Mouse (Mus musculus) embryonic fibroblast, embryonic 13.5 days (primary cell): ENCODE measurements at regions not wholly inside any gene's neighbourhood (a gene's known extent, or its start where the extent isn't known, plus 50 kb on each side); places are given as distances from the start of the nearest gene placed in this dataset.

Source experiments
- CTCF ChIP-seq: IDR thresholded peaks from 2 replicates; pipeline ENCODE4 v1.5.1; 2011; ENCODE audit warnings: mild to moderate bottlenecking, control low read depth, low read length, moderate library complexity, borderline replicate concordance; ENCODE audit not compliant: insufficient read depth
- POLR2A ChIP-seq: IDR thresholded peaks from 2 replicates; pipeline ENCODE4 v1.6.1; 2011; ENCODE audit warnings: low read depth, mild to moderate bottlenecking, control low read depth, low read length, moderate library complexity

DNA sequence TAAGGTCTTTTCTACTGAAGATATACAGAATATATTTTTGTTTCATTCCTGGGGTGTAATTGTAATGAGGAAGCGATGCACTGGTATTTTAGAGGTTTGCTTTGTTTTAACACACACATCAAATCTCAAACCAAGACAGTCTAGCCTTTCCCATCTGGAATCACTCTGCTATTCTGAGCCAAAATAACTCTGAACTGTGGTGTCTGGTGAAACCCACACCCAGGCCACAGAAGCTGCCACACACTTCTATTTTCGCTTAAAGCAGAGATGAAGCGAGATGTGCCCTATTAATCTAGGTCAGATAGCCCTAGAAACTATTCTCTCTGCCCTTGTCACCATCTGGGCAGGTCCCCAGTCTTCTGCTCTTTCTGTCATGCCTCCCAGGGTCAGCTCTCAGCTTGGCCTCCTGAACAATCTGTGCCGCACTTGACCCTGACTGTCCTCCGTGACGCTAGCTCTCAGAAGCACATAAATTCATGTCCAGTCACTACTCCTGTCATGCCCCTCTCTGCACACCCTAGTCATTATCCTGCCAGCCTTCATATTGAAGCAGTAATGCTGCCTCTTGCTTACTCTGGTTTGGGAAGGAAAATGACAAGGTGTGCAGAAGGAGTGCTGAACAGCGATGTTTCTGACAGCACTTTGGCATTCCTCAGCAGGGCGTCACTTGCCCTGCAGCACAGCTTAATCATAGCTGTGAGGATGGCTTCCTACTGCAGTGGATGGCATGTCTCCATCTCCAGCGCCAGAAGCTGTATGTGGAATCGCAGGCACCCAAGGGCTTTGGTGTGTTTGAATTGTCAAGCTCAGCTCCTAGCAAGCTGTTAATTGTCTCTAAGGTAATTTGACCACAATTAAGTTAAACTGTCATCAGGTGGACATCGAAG, 57.1 kb upstream of the Snx19 start:
- TF ChIP-seq CTCF (no peak), POLR2A (no peak)
